Mouse (Mus musculus) neural tube, embryonic 10.5 days (tissue): ENCODE data around the gene Trmt2a.
"Not testable (repeated sequence)": the region's sequence is repeated elsewhere in the genome, so short reads cannot be mapped to it uniquely, and the experiment has no call there.

Experiments used
- DNase-seq: peaks from one replicate; pipeline ENCODE4 v3.0.0-alpha.2; 2017; ENCODE audit warnings: low spot score; ENCODE audit errors: extremely low spot score

Gene Trmt2a

GRCm38 (mm10) chr16:18288581-18289061, 40.1 kb downstream of the Trmt2a start:
- no peak for DNase-seq

GRCm38 (mm10) chr16:18289067-18289588, 40.6 kb downstream of the Trmt2a start, which contains the start of gene Dgcr8:
Gene Dgcr8, minus strand, starts transcription at chr16:18289246.
- DNase-seq, result peak; percentile 96

- DNase-seq, result not testable (repeated sequence)
These were observed 41.1 kb downstream of the Trmt2a start for GRCm38 (mm10) chr16:18289614-18290013.
